Mouse (Mus musculus): ENCODE results near the gene Tmem79.

DNA sequence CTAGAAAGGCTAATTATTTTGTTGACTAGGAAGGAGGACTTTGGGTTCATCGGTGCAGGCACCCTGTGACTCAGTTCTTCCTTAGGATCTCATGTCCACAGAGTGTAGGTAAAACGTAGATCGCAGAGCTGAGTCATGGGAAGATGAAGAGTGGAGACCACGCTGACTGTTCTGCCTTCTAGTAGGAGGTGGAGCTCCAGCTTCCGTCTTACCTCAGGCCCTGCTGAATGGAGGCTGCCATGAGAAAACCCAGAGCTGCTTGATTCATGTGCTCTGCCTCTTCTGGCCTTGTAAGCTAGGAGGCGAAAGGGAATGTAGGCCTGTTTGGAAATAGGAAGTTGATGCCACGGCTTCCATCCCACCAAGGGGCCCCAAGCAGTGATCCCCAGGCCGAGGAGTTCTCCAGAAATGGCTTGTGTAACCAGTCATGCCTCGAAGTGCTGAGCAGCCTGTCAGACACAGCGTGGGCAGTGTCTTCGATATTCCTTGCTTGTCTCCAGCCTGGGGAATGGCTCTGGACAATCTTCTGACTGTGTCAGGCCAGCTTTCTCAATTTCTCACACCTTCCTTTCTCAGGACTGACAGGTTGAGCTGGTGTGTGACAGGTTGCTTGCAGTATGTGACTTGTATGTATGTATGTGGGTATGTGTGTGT, 1.5 kb upstream of the Tmem79 start:
- no peak for TF ChIP-seq POLR2A (IDR thresholded peaks at IDR 0.05; ENCODE audit: borderline replicate concordance, extremely low read depth, low read depth, low read length)
- TF ChIP-seq CTCF (IDR thresholded peaks at IDR 0.05; ENCODE audit: insufficient read depth, low read length) = no peak
